Mouse (Mus musculus) megakaryocyte, embryonic 14.5 days (primary cell): Measurements from ENCODE around the gene Ptpro.

ENCODE experiments used
- FLI1 ChIP-seq: IDR thresholded peaks from 2 replicates; pipeline ENCODE4 v1.6.1; 2012; ENCODE audit warnings: low read length, inconsistent platforms, mixed read lengths
- GATA1 ChIP-seq: IDR thresholded peaks from 3 replicates; pipeline ENCODE4 v1.6.1; 2012; ENCODE audit warnings: mixed read lengths, low read length, inconsistent platforms, borderline replicate concordance

DNA sequence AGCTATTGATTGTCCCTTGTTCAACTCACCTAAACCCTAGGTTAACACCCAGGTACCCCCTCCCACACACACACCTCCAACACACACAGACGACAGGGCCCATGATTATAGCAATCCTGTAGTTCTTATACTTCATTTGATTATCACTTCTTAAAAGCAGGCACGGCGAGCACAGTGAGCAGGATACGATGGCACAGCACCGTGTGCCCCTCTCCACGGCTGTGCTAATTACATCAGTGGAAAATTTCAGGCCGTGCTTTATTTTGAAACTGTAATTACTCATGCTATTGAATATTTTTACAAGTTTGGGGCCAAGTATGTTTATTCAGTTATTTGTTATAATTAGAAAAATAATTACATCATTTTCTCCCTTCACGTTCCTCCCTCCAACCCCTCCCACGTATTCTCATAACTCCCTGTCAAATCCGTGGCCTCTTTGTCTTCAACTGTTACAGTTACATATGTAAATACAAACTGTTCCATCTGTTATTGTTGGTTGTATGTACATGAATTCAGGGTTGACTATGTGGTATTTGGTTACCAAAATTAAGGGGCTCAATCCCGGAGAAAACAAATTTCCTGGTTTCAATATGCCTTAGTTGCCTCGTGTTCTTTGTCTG lies 66.2 kb downstream of the Ptpro start:
- TF ChIP-seq GATA1 (no peak), FLI1 (no peak)
